Mouse (Mus musculus) stomach, embryonic 14.5 days (tissue): ENCODE data around the gene Rbm39. TPM values are rescaled to one million over a fixed set of nuclear protein-coding genes. Genes with fewer than 3 reads are reported as not detected.

Experiments
- ATAC-seq: fragments of 200-750 bp; cut with Nextera tagmentation; 2 replicates; pipeline ENCODE4 v1.8.0; 2017; ENCODE audit warnings: low read depth, moderate TSS enrichment; ENCODE audit not compliant: insufficient number of reproducible peaks, insufficient read depth, low FRiP score
- H3K27ac ChIP-seq: fragments of 300-500 bp; sonication (generic); 2 replicates; pipeline ENCODE4 v1.5.1; 2014; ENCODE audit warnings: mild to moderate bottlenecking, low read length, moderate library complexity, mixed read lengths
- H3K27me3 ChIP-seq: fragments of 300-500 bp; sonication (generic); 2 replicates; pipeline ENCODE4 v1.6.1; 2014; ENCODE audit warnings: low read length, control low read depth, mixed read lengths; ENCODE audit not compliant: control insufficient read depth, insufficient read depth
- H3K36me3 ChIP-seq: fragments of 300-500 bp; sonication (generic); 2 replicates; pipeline ENCODE4 v1.6.1; 2014; ENCODE audit warnings: mild to moderate bottlenecking, control low read depth, low read length, moderate library complexity, mixed read lengths; ENCODE audit not compliant: control insufficient read depth, insufficient read depth
- H3K4me1 ChIP-seq: fragments of 300-500 bp; sonication (generic); 2 replicates; pipeline ENCODE4 v1.6.1; 2014; ENCODE audit warnings: low read length, control low read depth, mixed read lengths; ENCODE audit not compliant: control insufficient read depth, insufficient read depth
- H3K4me2 ChIP-seq: fragments of 300-500 bp; sonication (generic); replicated peaks from 2 replicates; pipeline ENCODE4 v1.6.1; 2014; ENCODE audit warnings: low read depth, low read length, control low read depth
- H3K4me3 ChIP-seq: fragments of 300-500 bp; sonication (generic); 2 replicates; pipeline ENCODE4 v1.5.1; 2014; ENCODE audit warnings: low read depth, low read length, control low read depth
- H3K9ac ChIP-seq: fragments of 300-500 bp; sonication (generic); replicated peaks from 2 replicates; pipeline ENCODE4 v1.6.1; 2014; ENCODE audit warnings: low read depth, mild to moderate bottlenecking, control low read depth, low read length, moderate library complexity, mixed read lengths
- H3K9me3 ChIP-seq: fragments of 300-500 bp; sonication (generic); 2 replicates; pipeline ENCODE4 v1.6.1; 2016; ENCODE audit warnings: low read depth, low read length, control low read depth; ENCODE audit not compliant: control insufficient read depth
- WGBS: fragments of 180-500 bp; shearing (Covaris S2); extraction: QIAGEN DNeasy Blood & Tissue Kit; methylation state at CpG from one replicate; pipeline ENCODE4 v1.1.7; 2014; 5-methylcytosine and 5-hydroxymethylcytosine counted together
- polyA plus RNA-seq: library from polyadenylated mRNA; unstranded; fragments of >200 nt; fragmentation: Nextera tagmentation; extraction: Ambion mirVana; gene quantifications from 2 replicates; pipeline ENCODE4 v1.2.1, GENCODE M21; 2014

Gene Rbm39
- polyA plus RNA-seq, result 754 and 766 TPM in 2 replicates

DNA sequence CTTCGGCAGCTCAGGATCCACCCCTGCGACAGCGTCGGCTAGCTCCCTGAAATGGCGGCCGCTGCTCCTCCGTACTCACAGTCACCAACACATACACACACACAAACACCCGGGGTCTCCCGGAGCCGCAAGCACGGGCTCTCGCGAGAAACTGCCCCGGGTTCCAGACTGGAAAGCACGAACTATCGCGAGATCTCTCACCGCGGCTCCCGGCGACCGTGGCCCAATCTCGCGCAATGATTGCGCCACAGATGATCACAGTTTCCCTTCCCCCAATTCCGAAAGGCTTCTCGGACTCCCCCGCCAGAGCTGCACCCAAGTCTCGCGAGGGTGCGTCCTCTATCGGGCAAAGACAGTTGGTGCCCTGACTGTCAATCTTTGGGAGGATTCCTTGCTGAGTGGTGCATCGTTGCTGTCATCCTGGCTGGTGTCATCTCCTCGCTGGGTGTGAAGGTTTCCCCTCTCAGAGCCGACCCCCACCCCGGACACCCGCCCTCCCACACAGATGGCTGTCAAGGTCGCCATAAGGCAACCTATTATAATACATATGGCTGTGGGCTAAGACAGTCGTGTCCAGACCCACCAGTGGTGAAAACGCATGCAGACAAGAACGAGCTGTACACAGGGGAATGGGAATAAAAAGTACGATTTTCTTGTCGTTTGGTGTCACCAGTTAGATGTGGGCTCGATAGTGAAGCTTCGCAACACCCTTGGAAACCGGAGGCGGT lies at the start of gene Rbm39:
Gene Rbm39, minus strand, starts transcription at position 145 of the 728 bp plus-strand sequence.
- under 1% methylated on average over 47 of the region's 47 CpGs for WGBS
- H3K9ac ChIP-seq, result peak within 1 kb of the TSS; percentile 98
- peaks cover 31% of the 10 kb centered on the region for H3K36me3 ChIP-seq
- peak within 1 kb of the TSS; percentile 95 for H3K4me2 ChIP-seq
- H3K4me1 ChIP-seq, result peaks cover 12% of the 10 kb centered on the region; the same call in 1 of the 2 replicates
- no peaks in the 10 kb centered on the region for H3K27me3 ChIP-seq
- peak within 1 kb of the TSS; percentile 97 for H3K27ac ChIP-seq
- peak; percentile 97 for ATAC-seq
- no peaks in the 10 kb centered on the region for H3K9me3 ChIP-seq
- peak within 1 kb of the TSS; percentile 76 for H3K4me3 ChIP-seq

GRCm38 (mm10) chr2:156229171-156229570 lies 49.1 kb upstream of the Rbm39 start:
- 94% methylated on average over 1 of the region's 1 CpGs for WGBS
- no peaks in the 10 kb centered on the region for H3K9me3 ChIP-seq

DNA sequence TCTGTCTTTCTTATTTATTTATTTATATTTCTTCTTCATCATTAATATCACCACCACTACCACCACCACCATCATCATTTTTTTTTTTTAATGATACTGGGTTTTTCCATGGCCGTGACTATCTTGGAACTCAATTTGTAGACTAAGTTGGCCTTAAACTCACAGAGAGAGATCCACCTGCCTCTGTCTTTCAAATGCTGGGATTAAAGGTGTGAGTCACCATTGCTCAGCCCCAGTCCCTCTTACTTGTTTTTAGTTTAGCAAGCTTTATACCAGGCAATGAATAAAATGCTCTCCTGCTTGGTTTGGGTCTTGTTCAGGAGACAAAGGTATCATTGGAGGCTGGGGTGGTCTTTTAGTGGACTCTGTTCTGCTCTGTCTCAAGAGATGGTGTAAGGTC lies 47.7 kb upstream of the Rbm39 start:
- Histone ChIP-seq H3K9me3 (no peaks in the 10 kb centered on the region), H3K9ac (no peak overlapping the region), H3K36me3 (peaks cover 39% of the 10 kb centered on the region), H3K4me3 (no peak overlapping the region), H3K27me3 (no peaks in the 10 kb centered on the region), H3K4me1 (no peaks in the 10 kb centered on the region), H3K4me2 (no peak overlapping the region), H3K27ac (no peak overlapping the region)
- 94% methylated on average over 1 of the region's 1 CpGs for WGBS
- no peak for ATAC-seq

More at GRCm38 (mm10) chr2:156229171-156229570, 49.1 kb upstream of the Rbm39 start:
- Histone ChIP-seq H3K27me3 (no peaks in the 10 kb centered on the region), H3K4me2 (no peak overlapping the region), H3K27ac (no peak overlapping the region), H3K4me1 (no peaks in the 10 kb centered on the region), H3K9ac (no peak overlapping the region), H3K36me3 (peaks cover 32% of the 10 kb centered on the region), H3K4me3 (no peak overlapping the region)
- no peak for ATAC-seq

DNA sequence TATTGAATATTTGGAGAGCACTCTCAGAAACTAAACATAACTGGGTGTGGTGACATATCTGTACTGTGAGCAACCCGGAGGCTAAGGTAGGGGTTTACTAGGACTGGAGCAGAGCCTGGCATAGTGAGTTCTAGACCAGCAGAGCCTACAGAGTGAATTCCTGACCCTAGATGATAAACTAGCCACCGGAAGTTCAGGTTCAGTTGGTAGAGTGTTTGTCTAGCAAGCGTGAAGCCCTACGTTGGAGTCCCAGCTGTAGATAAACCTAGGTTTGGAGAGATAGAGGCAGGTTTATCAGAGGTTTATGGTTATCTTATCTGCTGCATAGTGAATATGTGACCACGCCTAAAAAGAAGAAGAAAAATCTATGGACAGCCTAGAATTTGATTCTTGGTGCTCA lies 44.0 kb upstream of the Rbm39 start:
- ATAC-seq, result no peak
- Histone ChIP-seq H3K9ac (no peak overlapping the region), H3K4me2 (no peak overlapping the region), H3K4me3 (no peak overlapping the region), H3K4me1 (no peaks in the 10 kb centered on the region), H3K36me3 (peaks cover 26% of the 10 kb centered on the region), H3K27ac (no peak overlapping the region), H3K9me3 (no peaks in the 10 kb centered on the region), H3K27me3 (no peaks in the 10 kb centered on the region)
- 86% methylated on average over 5 of the region's 5 CpGs for WGBS

DNA sequence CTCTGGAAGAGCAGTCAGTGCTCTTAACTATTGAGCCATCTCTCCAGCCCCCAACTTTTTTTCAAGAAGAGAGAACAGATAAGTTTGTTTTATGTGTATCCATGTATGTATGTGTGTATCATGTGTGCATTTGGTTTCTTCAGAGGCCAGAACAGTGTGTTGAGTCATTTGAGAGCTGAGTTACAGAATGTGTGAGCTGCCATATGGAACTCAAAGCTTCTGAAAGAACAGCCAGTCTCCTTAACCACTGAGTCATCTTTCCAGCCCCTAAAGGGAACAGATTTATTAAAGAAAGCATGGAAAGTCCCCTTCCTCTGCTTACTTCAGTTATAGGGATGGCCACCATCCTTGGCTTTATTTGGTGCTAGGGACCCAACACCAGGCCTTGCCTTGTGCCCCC lies 42.1 kb upstream of the Rbm39 start:
- Histone ChIP-seq H3K4me1 (no peaks in the 10 kb centered on the region), H3K27ac (no peak overlapping the region), H3K9ac (no peak overlapping the region), H3K9me3 (no peaks in the 10 kb centered on the region), H3K27me3 (no peaks in the 10 kb centered on the region), H3K4me2 (no peak overlapping the region), H3K36me3 (peaks cover 20% of the 10 kb centered on the region), H3K4me3 (no peak overlapping the region)
- ATAC-seq, result no peak

GRCm38 (mm10) chr2:156217786-156218185 lies 37.7 kb upstream of the Rbm39 start:
- Histone ChIP-seq H3K27ac (no peak overlapping the region), H3K9ac (no peak overlapping the region), H3K4me2 (no peak overlapping the region), H3K4me1 (no peaks in the 10 kb centered on the region), H3K36me3 (no peaks in the 10 kb centered on the region; the same call in none of the 2 replicates), H3K9me3 (no peaks in the 10 kb centered on the region), H3K27me3 (no peaks in the 10 kb centered on the region), H3K4me3 (no peak overlapping the region)
- no peak for ATAC-seq
- WGBS, result 95% methylated on average over 1 of the region's 1 CpGs

GRCm38 (mm10) chr2:156203917-156204316 lies 23.9 kb upstream of the Rbm39 start:
- Histone ChIP-seq H3K9me3 (no peaks in the 10 kb centered on the region), H3K27me3 (no peaks in the 10 kb centered on the region), H3K4me1 (peaks cover 12% of the 10 kb centered on the region), H3K4me2 (no peak overlapping the region), H3K27ac (no peak overlapping the region), H3K9ac (no peak overlapping the region), H3K4me3 (no peak overlapping the region), H3K36me3 (peaks cover 4% of the 10 kb centered on the region; the same call in 1 of the 2 replicates)
- no peak for ATAC-seq
- WGBS, result 92% methylated on average over 6 of the region's 6 CpGs

GRCm38 (mm10) chr2:156202848-156203437 lies 22.9 kb upstream of the Rbm39 start:
- H3K9me3 ChIP-seq, result no peaks in the 10 kb centered on the region
- H3K4me3 ChIP-seq, result no peak overlapping the region
- 32% methylated on average over 3 of the region's 3 CpGs for WGBS
- ATAC-seq, result peak; percentile 75; the same call in 1 of the 2 replicates
- H3K4me1 ChIP-seq, result peaks cover 12% of the 10 kb centered on the region
- no peak overlapping the region for H3K4me2 ChIP-seq
- H3K27ac ChIP-seq, result peak overlapping the region; percentile 17; the same call in 1 of the 2 replicates
- H3K27me3 ChIP-seq, result no peaks in the 10 kb centered on the region
- no peak overlapping the region for H3K9ac ChIP-seq
- peaks cover 4% of the 10 kb centered on the region; the same call in 1 of the 2 replicates for H3K36me3 ChIP-seq
